Mouse (Mus musculus) 3T3-L1 (cell line): ENCODE measurements around the gene Anxa11.
A peak's percentile ranks its signal among the peaks of the same experiment; 100 is the strongest.
"Not testable (repeated sequence)": the region's sequence is repeated elsewhere in the genome, so short reads cannot be mapped to it uniquely, and the experiment has no call there.

Source experiments
- DNase-seq: peaks from one replicate; pipeline ENCODE4 v3.0.0-alpha.2; 2015; ENCODE audit warnings: low read depth, low spot score

The Anxa11 gene

GRCm38 (mm10) chr14:25841991-25842687 is at the start of gene Anxa11:
Anxa11 (plus strand) TSS chr14:25842156.
- peak; percentile 65 for DNase-seq

DNA sequence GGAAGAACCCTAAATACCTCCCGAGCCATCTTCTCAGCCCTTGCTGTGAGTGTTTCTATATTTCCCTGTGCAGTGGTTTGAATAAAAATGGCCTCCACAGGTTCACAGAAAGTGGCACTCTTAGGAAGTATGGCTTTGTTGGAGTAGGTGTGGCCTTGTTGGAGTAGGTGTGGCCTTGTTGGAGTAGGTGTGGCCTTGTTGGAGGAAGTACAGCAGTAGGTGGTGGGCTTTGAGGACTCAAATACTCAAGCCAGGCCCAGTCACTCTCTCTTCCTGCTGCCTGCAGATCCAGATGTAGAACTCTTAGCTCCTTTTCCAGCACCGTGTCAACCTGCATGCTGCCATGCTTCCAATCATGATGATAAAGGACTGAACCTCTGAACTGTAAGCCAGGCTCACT is 47.6 kb upstream of the Anxa11 start:
- no peak for DNase-seq

DNA sequence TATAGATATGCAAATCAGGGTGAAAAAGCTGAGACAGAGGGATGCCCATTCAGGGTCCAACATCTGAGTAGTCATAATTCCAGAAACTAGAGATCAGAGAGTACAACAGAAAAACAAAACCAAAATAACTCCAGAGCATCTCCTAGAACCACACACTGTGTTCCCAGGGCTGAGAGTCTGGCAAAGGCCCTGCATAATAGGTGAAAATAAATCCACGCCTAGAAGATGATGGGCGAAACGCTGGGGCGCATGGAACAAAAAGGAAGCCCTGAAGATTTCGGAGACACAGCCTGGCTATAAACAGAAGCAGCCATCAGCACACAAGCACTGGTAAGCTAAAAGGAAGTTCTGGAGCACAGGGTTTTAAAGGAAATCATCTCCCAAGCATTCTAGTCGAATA is 46.9 kb upstream of the Anxa11 start:
- DNase-seq = no peak

DNA sequence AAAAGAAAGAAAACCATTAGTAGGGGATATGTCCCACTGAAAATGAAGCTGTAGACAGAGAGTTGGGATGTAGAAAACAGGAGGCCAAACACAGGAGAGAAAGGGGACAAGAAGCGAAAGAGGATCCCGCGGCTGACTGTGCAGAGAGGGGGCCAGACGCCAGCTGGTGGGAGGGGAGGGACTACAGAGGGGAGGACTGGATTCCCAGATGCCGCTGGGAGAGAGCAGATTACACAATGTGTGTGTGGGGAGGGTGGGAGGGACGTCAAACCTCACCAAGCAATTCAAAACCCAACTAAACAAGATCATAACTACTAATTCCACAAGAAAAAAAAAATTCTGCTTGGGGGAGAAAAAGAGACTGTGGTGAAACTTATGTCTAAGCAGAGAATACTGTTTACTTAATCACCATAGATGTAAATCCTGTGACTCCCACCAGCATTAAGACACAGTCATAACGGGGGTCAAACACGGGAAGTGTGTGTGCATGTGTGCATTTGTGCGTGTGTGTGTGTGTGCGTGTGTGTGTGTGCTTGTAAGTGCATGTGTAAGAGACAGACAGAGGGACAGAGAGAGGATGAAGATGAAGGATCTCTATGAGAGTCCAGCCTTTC is 46.3 kb upstream of the Anxa11 start:
- no peak for DNase-seq

DNA sequence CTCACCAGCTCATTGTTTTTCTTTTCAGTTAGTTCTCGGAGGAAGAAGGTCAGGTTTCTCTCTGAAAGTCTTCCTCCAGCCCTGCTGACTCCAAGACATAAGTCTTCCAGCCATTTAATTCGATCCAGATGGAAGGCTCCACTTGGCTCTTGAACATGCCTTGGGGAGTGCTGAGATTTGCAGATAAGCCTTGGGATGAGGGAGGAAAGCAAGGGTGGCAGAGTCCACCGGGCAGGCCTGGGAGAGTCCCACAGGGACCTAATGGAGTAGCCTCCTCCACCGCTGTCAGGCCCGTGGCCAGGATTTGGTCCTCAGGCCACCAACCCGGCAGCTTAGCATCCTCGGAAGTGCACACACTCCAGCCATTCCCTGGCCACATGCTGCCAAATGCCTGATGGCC is 45.3 kb upstream of the Anxa11 start:
- DNase-seq = peak; percentile 64

DNA sequence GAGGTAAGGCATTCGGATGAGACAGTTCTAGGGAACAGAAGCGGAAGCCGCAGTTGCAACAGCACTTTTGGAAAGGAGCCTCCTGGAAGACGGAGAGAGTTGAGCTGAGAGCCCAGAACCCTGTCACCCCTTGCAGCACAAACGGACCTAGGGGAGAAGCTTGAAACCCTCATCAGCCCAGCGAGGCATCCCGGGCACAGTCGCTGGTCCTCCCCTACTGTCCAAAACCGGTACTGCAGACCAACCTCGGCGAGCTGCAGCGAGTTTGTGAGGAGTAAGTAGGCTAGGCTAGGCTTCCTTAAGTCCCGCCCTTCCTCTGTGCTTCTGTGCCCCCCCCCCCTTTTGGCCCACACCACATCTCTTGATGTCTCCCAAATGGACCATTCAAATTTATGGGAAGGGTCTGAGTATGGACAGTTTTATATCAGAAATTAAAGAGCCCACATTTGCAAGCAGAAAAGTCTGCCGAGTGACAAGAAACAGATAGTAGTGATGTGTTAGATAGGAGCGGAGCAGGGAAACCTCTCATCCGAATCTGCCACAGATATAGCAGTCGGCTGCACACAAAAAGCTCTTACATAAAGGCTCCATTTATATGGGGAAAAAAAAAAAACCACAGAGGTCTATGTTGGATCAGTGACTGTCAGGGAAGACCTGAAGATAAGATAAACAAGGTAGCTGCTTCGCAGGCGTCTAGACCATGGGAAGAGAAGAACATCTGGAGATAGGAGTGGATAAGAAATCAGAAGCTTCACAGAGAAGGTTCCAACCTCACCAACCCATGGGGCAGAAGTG is 41.6 kb upstream of the Anxa11 start:
- peak; percentile 78 for DNase-seq

DNA sequence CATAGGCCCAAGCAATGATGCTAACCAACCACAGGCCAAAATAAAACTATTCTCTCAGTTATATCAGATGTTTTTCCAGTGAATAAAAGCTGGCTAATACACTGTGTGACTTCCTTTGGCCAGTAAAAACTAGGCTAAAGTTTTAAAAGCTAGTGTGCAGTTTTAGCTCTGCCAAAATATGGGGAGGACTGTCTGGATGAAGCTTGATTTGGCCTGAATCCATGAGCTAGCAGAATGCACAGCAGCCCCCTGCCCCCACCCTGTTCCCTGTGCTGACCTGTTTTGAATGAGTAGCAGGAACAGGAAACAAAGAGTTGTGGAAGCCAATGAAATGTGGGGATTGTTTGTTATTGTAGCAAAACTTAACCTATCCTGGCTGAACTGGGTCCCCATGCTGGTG is 39.4 kb upstream of the Anxa11 start:
- DNase-seq = no peak

- DNase-seq = no peak
These were observed 38.6 kb upstream of the Anxa11 start for GRCm38 (mm10) chr14:25803246-25803809.

DNA sequence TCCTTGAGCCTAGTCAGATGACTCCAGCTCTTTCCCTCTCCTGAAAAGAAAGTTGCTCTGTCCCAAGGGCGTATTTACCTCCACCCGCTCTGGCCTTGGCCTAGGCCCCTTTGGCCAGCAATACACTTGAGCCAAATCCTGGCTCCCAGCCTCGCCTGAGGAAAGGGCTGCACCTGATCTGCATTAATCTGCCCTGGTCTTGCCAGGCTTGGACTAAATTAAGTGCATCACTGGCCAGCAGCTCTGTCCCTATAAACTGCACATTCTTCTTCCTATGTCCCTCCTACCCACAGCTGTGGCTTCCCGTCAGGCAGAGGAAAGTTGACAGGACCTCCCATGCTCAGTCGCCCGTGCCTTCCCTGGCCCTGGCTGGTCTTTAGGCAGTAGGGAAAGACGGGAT is 36.1 kb upstream of the Anxa11 start:
- no peak for DNase-seq

GRCm38 (mm10) chr14:25806561-25806960 is 35.4 kb upstream of the Anxa11 start:
- DNase-seq = no peak

GRCm38 (mm10) chr14:25811026-25811425 is 30.9 kb upstream of the Anxa11 start:
- not testable (repeated sequence) for DNase-seq

DNA sequence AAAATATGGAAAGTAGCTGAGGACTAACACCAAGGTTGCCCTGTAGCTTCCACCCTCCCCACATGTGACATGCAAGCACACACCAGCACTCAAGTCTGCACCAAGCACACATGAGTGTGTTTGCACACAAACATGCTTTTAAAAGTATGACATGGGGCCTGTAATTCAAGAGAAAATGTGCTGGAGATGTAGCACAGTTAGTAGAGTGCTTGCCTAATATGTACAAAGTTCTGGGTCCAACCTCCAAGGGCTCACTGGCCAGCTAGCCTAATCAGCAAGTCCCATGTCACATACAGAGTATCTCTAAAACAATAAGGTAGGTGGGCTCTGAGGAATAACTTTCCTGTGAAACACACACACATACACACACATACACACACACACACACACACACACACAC is 27.8 kb upstream of the Anxa11 start:
- DNase-seq = no peak

DNA sequence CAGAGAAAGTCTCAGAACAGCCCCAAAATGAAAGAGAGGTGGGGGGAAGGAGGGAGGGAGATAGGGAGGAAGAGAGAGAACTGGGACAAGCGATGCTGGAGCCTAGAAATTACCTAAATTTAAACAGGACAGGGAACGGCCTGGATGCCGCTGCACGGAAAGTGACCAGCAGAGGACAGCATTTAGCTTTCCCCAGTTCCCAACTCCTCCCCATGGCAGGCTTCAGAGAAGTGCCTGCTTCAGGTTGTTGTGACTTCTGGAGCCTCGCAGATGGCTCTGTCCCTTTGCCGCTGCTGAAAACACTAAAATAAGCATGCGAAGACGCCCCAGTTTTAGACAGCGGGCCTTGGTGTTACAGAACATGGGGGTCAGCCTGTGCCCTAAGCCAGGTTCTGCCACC is 25.5 kb upstream of the Anxa11 start:
- peak; percentile 79 for DNase-seq

DNA sequence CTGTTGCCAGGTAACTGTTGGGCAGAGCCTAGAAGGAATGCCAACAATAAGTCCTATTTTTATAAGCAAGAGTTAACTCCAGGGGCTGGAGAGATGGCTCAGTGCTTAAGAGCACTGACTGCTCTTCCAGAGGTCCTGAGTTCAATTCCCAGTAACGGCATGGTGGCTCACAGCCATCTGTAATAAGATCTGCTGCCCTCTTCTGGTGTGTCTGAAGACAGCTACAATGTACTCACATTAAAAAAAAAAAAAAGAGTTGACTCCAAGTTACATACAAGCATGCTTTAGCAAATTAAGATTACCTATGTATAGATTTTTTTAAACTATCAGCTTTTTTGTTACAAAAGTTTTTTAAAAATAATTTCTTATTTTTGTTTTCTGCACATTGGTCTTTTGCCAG is 19.4 kb upstream of the Anxa11 start:
- DNase-seq = no peak

DNA sequence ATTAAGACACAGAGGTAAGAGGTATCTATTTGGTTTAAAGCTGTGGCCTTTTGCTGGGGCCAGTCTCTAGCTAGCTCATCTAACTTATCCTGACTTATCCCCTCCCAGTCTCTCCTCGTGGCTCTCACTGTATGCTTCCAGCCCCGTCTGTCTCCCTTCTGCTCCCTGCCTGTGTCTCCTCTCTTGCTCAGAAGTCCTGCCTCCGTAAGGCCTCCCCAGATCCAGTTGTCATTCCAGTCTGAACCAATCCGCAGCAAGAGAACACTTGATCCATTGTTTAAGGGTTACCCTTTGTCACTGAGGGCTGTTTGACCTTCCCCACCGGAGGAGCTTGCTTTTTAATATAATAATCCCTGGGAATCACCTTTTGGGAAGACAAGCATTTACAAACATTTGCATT is 17.0 kb upstream of the Anxa11 start:
- DNase-seq = no peak

GRCm38 (mm10) chr14:25825880-25826626 is 15.9 kb upstream of the Anxa11 start:
- no peak for DNase-seq

- DNase-seq = no peak
These were observed 15.1 kb upstream of the Anxa11 start for GRCm38 (mm10) chr14:25826866-25827265.

DNA sequence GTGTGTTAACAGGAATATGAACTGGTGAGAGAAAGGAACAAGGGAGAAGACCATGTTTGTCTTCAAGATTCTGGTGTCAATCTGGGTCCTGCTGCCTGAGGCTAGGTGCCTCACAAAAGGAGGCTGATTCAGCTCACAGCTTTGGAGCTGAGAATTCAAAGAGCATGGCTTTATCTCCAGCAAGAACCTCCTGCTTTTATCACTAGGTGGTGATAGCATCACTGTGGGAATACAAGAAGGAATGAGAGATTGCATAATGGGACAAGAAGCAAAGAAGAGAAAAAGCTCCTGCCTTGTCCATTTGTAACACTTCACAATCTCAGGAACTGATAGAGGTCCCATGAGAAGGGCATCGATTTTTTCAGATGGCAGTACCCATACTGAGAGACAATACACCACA is 10.6 kb upstream of the Anxa11 start:
- peak; percentile 35 for DNase-seq

DNA sequence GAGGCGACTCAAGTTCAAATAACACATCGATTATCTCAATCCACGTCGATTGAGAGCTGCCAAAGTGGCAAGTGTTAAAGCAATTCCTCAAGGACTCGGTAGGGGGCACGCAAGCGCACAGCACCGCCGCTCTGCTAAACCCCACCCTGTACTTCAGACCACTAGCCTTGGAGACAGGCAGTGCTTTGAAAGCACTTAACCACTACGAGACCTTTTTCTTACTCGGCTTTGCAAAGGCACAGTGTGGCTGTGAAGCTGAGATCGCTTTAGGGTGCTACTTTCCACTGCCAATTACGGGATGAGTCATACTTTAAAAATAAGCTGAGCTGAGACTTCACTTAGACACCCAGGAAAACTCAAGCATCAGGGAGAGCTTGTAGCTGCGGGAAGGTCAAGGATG is 9.7 kb upstream of the Anxa11 start:
- DNase-seq = peak; percentile 73

DNA sequence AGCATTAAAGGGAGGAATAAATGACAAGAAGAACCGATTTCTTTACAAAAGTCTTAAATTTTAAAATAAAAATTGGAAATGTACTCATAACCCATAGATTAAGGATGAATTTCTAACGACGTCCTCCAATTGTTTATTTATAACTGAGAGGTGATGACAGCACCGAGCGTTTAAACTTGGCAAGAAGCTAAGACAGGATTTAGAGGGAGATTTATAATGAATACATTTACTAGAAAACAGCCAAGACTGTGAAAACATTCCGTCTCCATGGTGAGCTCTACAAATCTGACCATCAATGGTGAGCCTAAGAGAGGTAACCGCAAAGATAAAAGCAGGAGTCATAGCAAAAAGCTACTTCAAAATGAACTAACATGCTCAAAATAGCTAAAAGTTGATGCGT is 3.5 kb upstream of the Anxa11 start:
- DNase-seq = no peak

- DNase-seq = no peak
These were observed 2.2 kb upstream of the Anxa11 start for GRCm38 (mm10) chr14:25839791-25840190.

- DNase-seq = no peak
These were observed 995 bp upstream of the Anxa11 start for GRCm38 (mm10) chr14:25840961-25841360.
